Mouse (Mus musculus): ENCODE measurements around the gene Ap3b1.

The Ap3b1 gene

DNA sequence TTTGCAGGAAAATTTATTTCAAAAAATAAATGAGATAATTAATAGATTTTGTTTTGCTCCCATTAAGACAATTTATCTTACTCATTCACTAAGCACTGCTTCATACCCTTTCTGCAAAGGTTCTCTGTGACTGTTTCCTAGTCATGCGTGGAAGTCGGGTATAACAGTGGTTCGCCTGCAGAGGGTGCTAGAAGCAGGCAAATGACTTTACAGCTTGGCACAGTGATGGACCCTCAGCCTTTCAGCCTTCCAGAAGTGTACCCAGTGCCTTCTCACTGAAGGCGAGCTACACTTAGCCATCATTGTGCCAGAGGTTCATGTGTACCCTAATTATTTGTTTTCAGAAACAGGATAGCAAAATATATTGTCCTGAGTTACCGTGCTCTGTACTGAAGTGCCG lies 92.5 kb downstream of the Ap3b1 start:
- peak; percentile 48 for DNase-seq (ENCODE audit: low read depth, low spot score)

DNA sequence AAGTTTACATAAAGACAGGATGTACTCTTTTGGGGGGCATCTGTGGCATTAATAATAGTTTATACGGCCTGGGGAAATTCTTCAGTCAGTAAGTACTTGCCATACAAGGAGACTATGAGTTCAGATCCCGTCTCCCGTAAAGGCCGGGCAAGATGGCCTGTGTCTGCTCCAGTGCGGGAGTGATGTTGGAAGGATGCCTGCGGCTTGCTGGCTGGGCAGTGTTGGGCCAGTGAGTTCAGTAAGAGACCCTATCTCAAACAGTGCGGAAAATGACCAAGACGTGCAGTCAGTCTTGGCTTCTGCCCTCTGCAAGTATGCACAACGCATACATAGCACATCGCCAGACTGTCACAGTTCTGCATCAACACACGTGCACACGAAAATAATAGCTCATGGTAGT lies 95.4 kb downstream of the Ap3b1 start:
- DNase-seq (ENCODE audit: low read depth, low spot score): no peak

DNA sequence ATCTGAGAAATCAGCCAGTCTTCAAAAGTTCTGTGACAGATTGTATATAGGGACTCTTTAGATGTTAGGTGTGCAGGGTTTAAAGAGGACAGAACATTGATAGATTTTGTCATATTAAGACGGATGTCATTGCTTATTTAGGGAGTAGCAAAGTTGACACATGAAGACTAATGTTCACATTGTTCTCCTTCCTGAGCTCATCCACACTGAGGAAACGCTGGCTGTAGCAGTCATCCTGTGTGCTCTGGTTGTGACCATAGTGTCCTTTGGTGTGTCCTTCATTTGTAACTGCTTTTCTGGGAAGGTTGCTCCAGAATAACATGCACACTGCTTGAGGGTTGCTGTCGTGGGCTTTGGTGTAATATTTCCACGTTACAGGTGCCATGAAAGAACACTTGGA lies 100.4 kb downstream of the Ap3b1 start:
- DNase-seq (ENCODE audit: low read depth, low spot score): no peak

DNA sequence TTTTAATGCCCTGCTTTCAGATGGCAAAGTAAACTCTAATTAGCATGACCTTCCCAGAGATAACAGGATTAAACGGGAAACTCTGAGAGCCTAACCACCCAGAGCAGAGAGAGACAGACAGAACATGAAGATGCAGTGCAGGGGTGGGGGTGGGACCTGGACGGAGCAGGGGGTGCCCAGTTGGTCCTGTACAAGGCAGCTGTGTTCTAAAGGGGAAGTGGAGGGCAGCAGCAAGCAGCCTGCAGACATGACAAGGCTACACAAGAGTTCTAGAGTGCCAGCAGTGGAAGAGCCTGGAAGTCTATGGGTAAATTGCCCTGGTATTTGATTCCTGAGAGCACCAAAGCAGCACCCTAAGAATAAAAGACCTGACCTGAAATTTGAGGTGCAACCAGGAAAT lies 105.5 kb downstream of the Ap3b1 start:
- DNase-seq (ENCODE audit: low read depth, low spot score): no peak

DNA sequence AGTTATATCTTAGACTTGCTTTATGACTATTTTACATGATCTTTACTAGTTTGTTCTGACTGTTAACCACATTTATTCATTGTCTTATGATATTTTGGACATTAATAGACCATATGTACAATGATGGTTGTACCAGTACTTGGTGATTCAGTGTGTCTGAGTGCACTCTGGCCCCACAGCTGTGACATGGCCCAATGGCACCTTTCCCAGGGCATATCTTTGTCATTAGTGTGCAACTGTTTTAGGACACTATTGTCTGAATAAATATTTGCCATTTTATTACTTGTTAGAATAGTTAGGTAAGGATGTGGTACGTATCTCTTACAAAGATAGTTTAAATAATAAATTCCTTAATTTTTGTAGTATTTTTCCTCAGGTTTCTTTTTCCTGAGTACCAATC lies 109.8 kb downstream of the Ap3b1 start:
- DNase-seq (ENCODE audit: low read depth, low spot score): no peak

GRCm38 (mm10) chr13:94471009-94471672 lies 112.4 kb downstream of the Ap3b1 start:
- no peak for DNase-seq (ENCODE audit: low read depth, low spot score)

GRCm38 (mm10) chr13:94476208-94476607 lies 117.4 kb downstream of the Ap3b1 start:
- no peak for DNase-seq (ENCODE audit: low read depth, low spot score)

- no peak for DNase-seq (ENCODE audit: low read depth, low spot score)
Measured at GRCm38 (mm10) chr13:94480256-94480655, 121.5 kb downstream of the Ap3b1 start.

- no peak for DNase-seq (ENCODE audit: low read depth, low spot score)
Measured at GRCm38 (mm10) chr13:94490684-94491083, 131.9 kb downstream of the Ap3b1 start.

DNA sequence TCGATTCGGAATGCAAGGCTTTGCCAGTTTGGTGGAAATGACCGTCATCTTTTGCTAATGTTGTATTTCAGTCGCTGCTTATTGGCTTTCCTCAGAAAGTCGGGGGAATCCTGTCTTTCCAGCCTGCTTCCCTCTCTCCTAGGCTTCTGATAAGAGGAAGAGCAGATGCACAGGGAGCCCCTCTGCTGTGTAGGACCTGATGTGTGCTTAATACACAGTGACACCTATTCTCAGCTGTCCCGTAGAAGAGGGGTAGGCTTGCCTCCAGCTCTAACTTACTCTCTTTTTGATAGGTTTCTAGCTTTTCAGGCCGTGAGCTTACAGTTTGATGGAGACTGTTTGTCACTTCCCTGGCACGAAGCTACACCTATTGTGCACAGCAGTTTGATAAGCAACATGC lies 132.4 kb downstream of the Ap3b1 start:
- DNase-seq (ENCODE audit: low read depth, low spot score): no peak

- no peak for DNase-seq (ENCODE audit: low read depth, low spot score)
Measured at GRCm38 (mm10) chr13:94497521-94497920, 138.8 kb downstream of the Ap3b1 start.

GRCm38 (mm10) chr13:94506411-94506810 lies 147.7 kb downstream of the Ap3b1 start:
- no peak for DNase-seq (ENCODE audit: low read depth, low spot score)

- DNase-seq (ENCODE audit: low read depth, low spot score): no peak
Measured at GRCm38 (mm10) chr13:94508344-94508743, 149.6 kb downstream of the Ap3b1 start.

DNA sequence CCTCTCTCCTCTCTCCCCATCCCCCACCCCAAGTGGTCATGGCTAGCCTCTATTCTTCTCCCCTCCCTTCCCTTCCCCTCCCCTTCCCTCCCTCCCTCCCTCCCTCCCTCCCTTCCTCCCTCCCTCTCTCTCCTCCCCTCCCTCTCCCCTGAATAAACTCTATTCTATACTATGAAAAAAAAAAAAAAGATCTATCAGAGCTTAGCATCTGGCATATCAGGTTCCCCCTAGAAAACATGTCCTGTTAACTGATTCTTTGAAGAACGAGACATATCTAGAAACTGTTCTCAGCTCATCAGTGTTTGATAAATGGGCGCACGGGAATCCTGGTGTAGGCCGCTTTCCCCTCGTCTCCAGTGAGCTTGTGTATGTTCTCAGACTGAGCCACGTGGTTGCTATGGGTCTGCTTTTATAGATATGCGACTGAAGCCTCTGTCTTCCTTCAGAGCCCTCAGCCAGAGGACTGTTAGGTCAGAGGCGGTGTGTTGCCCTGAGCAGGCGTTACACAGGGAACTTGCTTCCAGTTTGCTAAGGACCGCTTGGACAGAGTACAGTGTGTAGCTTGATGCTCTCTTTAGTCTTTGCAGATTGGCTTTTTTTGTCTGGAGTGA lies 154.5 kb downstream of the Ap3b1 start:
- DNase-seq (ENCODE audit: low read depth, low spot score): no peak

DNA sequence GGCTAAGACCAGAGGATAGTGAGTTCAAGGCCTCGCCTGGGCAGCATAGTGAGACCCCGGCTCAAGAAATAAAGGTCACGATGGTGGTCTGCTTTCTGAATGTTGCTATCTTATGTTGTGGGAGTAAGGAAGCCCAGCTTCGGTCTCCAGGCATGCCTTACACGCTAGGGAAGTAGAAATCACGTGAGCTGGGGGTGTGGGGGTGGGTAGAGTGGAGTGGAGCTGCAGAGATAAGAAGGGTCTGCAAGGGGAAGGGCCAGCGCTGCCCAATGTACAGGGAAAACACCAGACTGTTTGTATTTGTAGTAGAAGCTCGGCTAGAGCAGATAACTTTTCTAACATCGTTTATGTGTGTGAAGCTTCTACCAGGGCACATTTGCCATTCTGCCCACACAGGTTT lies 155.1 kb downstream of the Ap3b1 start:
- DNase-seq (ENCODE audit: low read depth, low spot score): no peak

DNA sequence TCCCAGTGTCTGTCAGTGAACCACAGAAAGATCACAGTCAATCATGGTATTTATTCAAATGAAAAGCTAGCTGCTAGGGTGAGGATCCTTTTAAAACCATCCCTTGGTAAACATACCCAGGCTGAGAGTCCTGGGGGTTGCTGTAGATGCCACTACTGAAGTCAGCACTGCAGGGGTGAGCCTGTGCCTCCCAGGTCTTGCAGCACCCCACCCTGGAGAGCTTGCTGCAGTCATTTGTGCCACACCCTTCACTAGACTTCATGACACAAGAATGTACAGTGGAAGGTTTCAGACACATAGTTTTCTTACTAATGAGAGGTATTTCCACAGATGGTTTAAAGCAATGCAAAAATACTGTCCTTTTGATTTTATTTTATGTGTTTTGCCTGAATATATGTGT lies 156.2 kb downstream of the Ap3b1 start:
- DNase-seq (ENCODE audit: low read depth, low spot score): no peak

GRCm38 (mm10) chr13:94516532-94516931 lies 157.8 kb downstream of the Ap3b1 start:
- DNase-seq (ENCODE audit: low read depth, low spot score): no peak

- peak; percentile 37 for DNase-seq (ENCODE audit: low read depth, low spot score)
Measured at GRCm38 (mm10) chr13:94518176-94518575, 159.4 kb downstream of the Ap3b1 start.

- no peak for DNase-seq (ENCODE audit: low read depth, low spot score)
Measured at GRCm38 (mm10) chr13:94519276-94519675, 160.5 kb downstream of the Ap3b1 start.

DNA sequence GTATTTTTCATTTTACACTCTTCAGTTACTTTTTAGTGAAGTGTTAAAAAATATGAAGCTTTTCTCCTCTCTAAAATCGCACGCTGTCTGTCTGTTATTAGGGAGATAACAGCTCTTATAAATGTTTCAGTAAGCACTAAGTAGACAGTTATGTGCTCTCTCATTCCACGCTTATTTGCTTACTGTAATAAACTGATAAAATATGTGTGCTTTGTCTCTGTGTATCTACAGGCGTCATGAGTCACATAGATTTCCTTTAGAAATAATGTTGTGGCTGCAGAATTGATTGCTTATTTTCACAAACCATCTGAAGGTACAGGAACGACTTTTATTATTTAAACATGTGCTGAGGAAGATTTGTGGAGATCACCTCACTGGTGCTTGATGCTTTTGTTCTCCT lies 164.5 kb downstream of the Ap3b1 start:
- DNase-seq (ENCODE audit: low read depth, low spot score): no peak

DNA sequence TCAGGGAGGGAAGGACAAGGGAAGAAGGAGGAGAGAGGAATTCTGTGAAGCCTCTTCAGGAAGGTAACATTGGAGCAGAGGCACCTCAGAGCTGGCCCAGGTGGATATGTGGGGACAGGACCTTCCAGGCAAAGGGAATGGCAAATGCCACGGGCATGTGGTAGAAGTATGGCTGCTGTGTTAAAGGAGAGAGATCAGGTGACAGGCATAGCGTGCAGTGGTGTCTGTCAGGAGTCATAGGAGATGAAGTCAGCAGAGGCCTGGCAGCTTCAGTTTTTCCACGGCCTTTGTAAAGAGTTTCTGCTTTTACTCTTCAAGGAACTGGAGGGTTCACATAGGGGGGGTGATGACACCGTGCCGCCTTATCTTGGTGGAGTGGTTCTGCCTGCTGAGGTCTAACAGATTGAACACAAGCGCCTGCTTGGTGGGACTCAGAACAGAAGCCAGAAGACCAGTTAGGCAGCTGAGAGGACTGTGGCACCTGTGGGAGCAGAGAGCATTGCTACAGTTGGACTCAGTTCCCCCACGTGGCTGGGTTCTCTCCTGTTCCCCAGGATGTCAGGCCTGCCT lies 166.0 kb downstream of the Ap3b1 start:
- no peak for DNase-seq (ENCODE audit: low read depth, low spot score)

- DNase-seq (ENCODE audit: low read depth, low spot score): no peak
Measured at GRCm38 (mm10) chr13:94529138-94529537, 170.4 kb downstream of the Ap3b1 start.

DNA sequence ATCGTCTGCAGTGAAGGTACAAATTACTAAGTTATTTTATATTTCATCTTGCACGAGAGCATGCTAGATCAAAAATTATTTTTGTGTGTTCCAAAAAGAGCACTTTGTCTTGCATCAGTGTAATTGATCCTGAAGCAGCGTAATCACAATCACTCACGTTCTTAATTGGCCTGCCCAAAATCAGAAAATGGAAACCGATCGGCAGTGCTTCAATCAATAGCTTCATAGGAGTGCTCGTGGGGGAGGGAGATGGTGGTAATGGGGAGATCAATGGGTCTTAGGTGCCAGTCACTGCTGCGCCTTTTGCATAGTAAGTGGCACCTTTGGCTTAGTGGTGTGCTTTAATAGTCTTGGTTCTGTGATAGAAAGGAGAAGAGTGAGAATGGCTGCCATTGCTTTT lies 174.8 kb downstream of the Ap3b1 start:
- DNase-seq (ENCODE audit: low read depth, low spot score): no peak
